Comparison of ENCODE assay signal across 11 mouse cellular contexts in genomic region chr15:101129412-101129811, GRCm38 (mm10). TPM values are rescaled to one million over a fixed set of nuclear protein-coding genes. Genes with fewer than 3 reads are reported as not detected.
DNase-seq lines count a peak whose midpoint lies in the region; ATAC-seq and TF ChIP-seq lines count a peak whose summit lies in the region.
"Had no signal": no experiment of that assay in that cellular context is flagged by ENCODE, and none has a peak within 500 bp of the region (broad histone marks: within the 10 kb centered on the region; RNA-seq: fewer than 3 reads in every experiment).

No protein-coding gene starts in this region.

- H3K9me3 ChIP-seq in kidney, postnatal 0 days (replicated peaks; ENCODE audit: low read length) = no peaks in the 10 kb centered on the region
- H3K9me3 ChIP-seq in embryonic facial prominence, embryonic 12.5 days = no peaks in the 10 kb centered on the region
- no peaks in the 10 kb centered on the region; the same call in 1 of the 2 replicates for H3K9me3 ChIP-seq in hindbrain, embryonic 11.5 days (ENCODE audit: control insufficient read depth, low read length)
- no peaks in the 10 kb centered on the region for H3K9me3 ChIP-seq in liver, postnatal 0 days (ENCODE audit: low read length)

- 26% methylated on average over 5 of the region's 5 CpGs for WGBS in kidney, postnatal 0 days
- WGBS in embryonic facial prominence, embryonic 12.5 days = 23% methylated on average over 5 of the region's 5 CpGs
- 30% methylated on average over 5 of the region's 5 CpGs for WGBS in hindbrain, embryonic 11.5 days
- 36% methylated on average over 5 of the region's 5 CpGs for WGBS in liver, postnatal 0 days (ENCODE audit: insufficient replicate concordance)

- no peak for TF ChIP-seq CTCF in kidney, postnatal 0 days (IDR thresholded peaks at IDR 0.05; ENCODE audit: low read depth)
- TF ChIP-seq CTCF in liver, postnatal 0 days (IDR thresholded peaks at IDR 0.05; ENCODE audit: low read depth) = no peak

- no peak for TF ChIP-seq EP300 in liver, postnatal 0 days (IDR thresholded peaks at IDR 0.05; ENCODE audit: low read depth)

- H3K27me3 ChIP-seq in kidney, postnatal 0 days (ENCODE audit: insufficient read depth, low read length) = no peaks in the 10 kb centered on the region
- peaks cover 38% of the 10 kb centered on the region for H3K27me3 ChIP-seq in embryonic facial prominence, embryonic 12.5 days
- peaks cover 28% of the 10 kb centered on the region for H3K27me3 ChIP-seq in hindbrain, embryonic 11.5 days (ENCODE audit: control insufficient read depth, insufficient read depth, low read length)
- peaks cover 33% of the 10 kb centered on the region for H3K27me3 ChIP-seq in liver, postnatal 0 days (ENCODE audit: insufficient read depth, low read length)

- peak overlapping the region; percentile 66 for H3K4me2 ChIP-seq in kidney, postnatal 0 days (ENCODE audit: low read length)
- H3K4me2 ChIP-seq in embryonic facial prominence, embryonic 12.5 days (replicated peaks) = peak overlapping the region; percentile 64
- H3K4me2 ChIP-seq in hindbrain, embryonic 11.5 days (replicated peaks; ENCODE audit: low read depth, low read length) = no peak overlapping the region
- peak overlapping the region; percentile 63; the same call in 1 of the 2 replicates for H3K4me2 ChIP-seq in liver, postnatal 0 days (ENCODE audit: low read depth, low read length)

- H3K4me1 ChIP-seq in kidney, postnatal 0 days (replicated peaks; ENCODE audit: insufficient read depth, low read length) = peaks cover 46% of the 10 kb centered on the region
- H3K4me1 ChIP-seq in embryonic facial prominence, embryonic 12.5 days = peaks cover 35% of the 10 kb centered on the region
- peaks cover 4% of the 10 kb centered on the region for H3K4me1 ChIP-seq in hindbrain, embryonic 11.5 days (replicated peaks; ENCODE audit: control insufficient read depth, insufficient read depth, low read length)
- H3K4me1 ChIP-seq in liver, postnatal 0 days (ENCODE audit: insufficient read depth) = peaks cover 12% of the 10 kb centered on the region

- peak overlapping the region; percentile 46 for H3K4me3 ChIP-seq in kidney, postnatal 0 days (replicated peaks; ENCODE audit: low read depth, low read length)
- peak overlapping the region; percentile 36; the same call in 1 of the 2 replicates for H3K4me3 ChIP-seq in embryonic facial prominence, embryonic 12.5 days
- H3K4me3 ChIP-seq in hindbrain, embryonic 11.5 days (ENCODE audit: low read depth, low read length) = 0 out of 2 replicates have a peak overlapping the region, but pooled peaks have one; percentile 0
- peak overlapping the region; percentile 38 for H3K4me3 ChIP-seq in liver, postnatal 0 days (ENCODE audit: low read depth, low read length)
- H3K4me3 ChIP-seq: erythroblast, embryonic 14.5 days had no signal

- H3K9ac ChIP-seq in kidney, postnatal 0 days (ENCODE audit: low read depth, low read length) = peak overlapping the region; percentile 71
- H3K9ac ChIP-seq in embryonic facial prominence, embryonic 12.5 days = no peak overlapping the region
- no peak overlapping the region for H3K9ac ChIP-seq in hindbrain, embryonic 11.5 days (ENCODE audit: low read depth, low read length)
- no peak overlapping the region for H3K9ac ChIP-seq in liver, postnatal 0 days (replicated peaks)

- H3K36me3 ChIP-seq in kidney, postnatal 0 days (ENCODE audit: insufficient read depth, low read length) = no peaks in the 10 kb centered on the region
- no peaks in the 10 kb centered on the region for H3K36me3 ChIP-seq in embryonic facial prominence, embryonic 12.5 days
- no peaks in the 10 kb centered on the region for H3K36me3 ChIP-seq in hindbrain, embryonic 11.5 days (ENCODE audit: control insufficient read depth, insufficient read depth, low read length)
- H3K36me3 ChIP-seq in liver, postnatal 0 days (replicated peaks; ENCODE audit: insufficient read depth, low read length) = no peaks in the 10 kb centered on the region

- ATAC-seq in kidney, postnatal 0 days (replicated peaks; ENCODE audit: low FRiP score, low read depth) = no peak
- no peak for ATAC-seq in embryonic facial prominence, embryonic 12.5 days (ENCODE audit: insufficient number of reproducible peaks, insufficient read depth, low FRiP score, low TSS enrichment)
- no peak for ATAC-seq in hindbrain, embryonic 11.5 days (ENCODE audit: low FRiP score)
- ATAC-seq in liver, postnatal 0 days = no peak
- ATAC-seq in monocyte, adult 5-6 weeks (replicated peaks; ENCODE audit: insufficient number of reproducible peaks, low FRiP score, low TSS enrichment, poor library complexity, severe bottlenecking) = no peak

- no peak for DNase-seq in kidney, postnatal 0 days (ENCODE audit: low spot score)
- DNase-seq in kidney, postnatal 36 days = no peak
- peak; percentile 19 for DNase-seq in hindbrain, embryonic 11.5 days (ENCODE audit: low spot score)
- DNase-seq in liver, postnatal 0 days = no peak
- DNase-seq in adrenal gland, postnatal 25 days = no peak
- DNase-seq in frontal cortex, postnatal 14 days (ENCODE audit: low spot score in 2 of 2) = no peak
- DNase-seq: thymus, postnatal 4 days had no signal

- H3K27ac ChIP-seq in kidney, postnatal 0 days = peak overlapping the region; percentile 86
- no peak overlapping the region for H3K27ac ChIP-seq in embryonic facial prominence, embryonic 12.5 days
- H3K27ac ChIP-seq in hindbrain, embryonic 11.5 days (ENCODE audit: low read depth, low read length) = no peak overlapping the region
- no peak overlapping the region for H3K27ac ChIP-seq in liver, postnatal 0 days (ENCODE audit: low read depth)

RNA-seq across cellular contexts. Expression of gene Acvrl1, which starts 1.1 kb away (rescaled TPM):
- 16.9 and 17.8 TPM in 2 replicates for polyA plus RNA-seq in kidney, postnatal 0 days (2015; fragmentation: Nextera tagmentation; extraction: Ambion mirVana)
- 10.8 and 11.3 TPM in 2 replicates for polyA plus RNA-seq in embryonic facial prominence, embryonic 12.5 days (2016; fragmentation: Nextera tagmentation; extraction: Ambion mirVana)
- polyA plus RNA-seq in hindbrain, embryonic 11.5 days (2014; fragmentation: Nextera tagmentation; extraction: Ambion mirVana) = 4.8 and 5.5 TPM in 2 replicates
- 2.3 and 2.6 TPM in 2 replicates for polyA plus RNA-seq in liver, postnatal 0 days (2015; fragmentation: Nextera tagmentation; extraction: Ambion mirVana)
- total RNA-seq in monocyte, adult 5-6 weeks (2017) = 8.5 to 20.0 TPM (median 11.2 TPM) in 3 replicates
- total RNA-seq in adrenal gland, postnatal 25 days (2021) = 11.1 and 15.5 TPM in 2 replicates
- polyA plus RNA-seq: erythroblast, embryonic 14.5 days had no signal

RNA-seq across cellular contexts. Expression of gene Ankrd33, which starts 13.9 kb away (rescaled TPM):
- polyA plus RNA-seq in kidney, postnatal 0 days (2015; fragmentation: Nextera tagmentation; extraction: Ambion mirVana) = not detected in 2 replicates
- not detected in 2 replicates for polyA plus RNA-seq in embryonic facial prominence, embryonic 12.5 days (2016; fragmentation: Nextera tagmentation; extraction: Ambion mirVana)
- not detected in 2 replicates for polyA plus RNA-seq in hindbrain, embryonic 11.5 days (2014; fragmentation: Nextera tagmentation; extraction: Ambion mirVana)
- polyA plus RNA-seq in liver, postnatal 0 days (2015; fragmentation: Nextera tagmentation; extraction: Ambion mirVana) = not detected in 2 replicates
- total RNA-seq in monocyte, adult 5-6 weeks (2017) = not detected in 3 replicates
- total RNA-seq in adrenal gland, postnatal 25 days (2021) = 0.62 and 0.64 TPM in 2 replicates
- total RNA-seq: megakaryocyte progenitor cell, adult 5-6 weeks had no signal
- polyA plus RNA-seq: erythroblast, embryonic 14.5 days had no signal

RNA-seq across cellular contexts. Expression of gene Acvr1b, which starts 44.5 kb away (rescaled TPM):
- 5.8 and 6.4 TPM in 2 replicates for polyA plus RNA-seq in kidney, postnatal 0 days (2015; fragmentation: Nextera tagmentation; extraction: Ambion mirVana)
- 7.5 and 8.2 TPM in 2 replicates for polyA plus RNA-seq in embryonic facial prominence, embryonic 12.5 days (2016; fragmentation: Nextera tagmentation; extraction: Ambion mirVana)
- polyA plus RNA-seq in hindbrain, embryonic 11.5 days (2014; fragmentation: Nextera tagmentation; extraction: Ambion mirVana) = 16.2 and 17.1 TPM in 2 replicates
- polyA plus RNA-seq in liver, postnatal 0 days (2015; fragmentation: Nextera tagmentation; extraction: Ambion mirVana) = 2.2 TPM in 2 replicates
- total RNA-seq in monocyte, adult 5-6 weeks (2017) = 14.2 to 16.4 TPM (median 14.2 TPM) in 3 replicates
- 9.0 and 11.2 TPM in 2 replicates for total RNA-seq in adrenal gland, postnatal 25 days (2021)

RNA-seq across cellular contexts. Expression of gene Fignl2, which starts 51.0 kb away (rescaled TPM):
- 0.38 and 0.47 TPM in 2 replicates for polyA plus RNA-seq in kidney, postnatal 0 days (2015; fragmentation: Nextera tagmentation; extraction: Ambion mirVana)
- polyA plus RNA-seq in embryonic facial prominence, embryonic 12.5 days (2016; fragmentation: Nextera tagmentation; extraction: Ambion mirVana) = 0.36 and 0.38 TPM in 2 replicates
- polyA plus RNA-seq in hindbrain, embryonic 11.5 days (2014; fragmentation: Nextera tagmentation; extraction: Ambion mirVana) = 1.2 and 2.1 TPM in 2 replicates
- polyA plus RNA-seq in liver, postnatal 0 days (2015; fragmentation: Nextera tagmentation; extraction: Ambion mirVana) = 0.18 and 0.26 TPM in 2 replicates
- 0.57 TPM in 1 of 3 replicates, not detected in the others for total RNA-seq in monocyte, adult 5-6 weeks (2017)
- total RNA-seq in adrenal gland, postnatal 25 days (2021) = 9.0 and 10.2 TPM in 2 replicates
- polyA plus RNA-seq: erythroblast, embryonic 14.5 days had no signal
